Comparison of ENCODE assay signal across 21 mouse cellular contexts in the genomic region with DNA sequence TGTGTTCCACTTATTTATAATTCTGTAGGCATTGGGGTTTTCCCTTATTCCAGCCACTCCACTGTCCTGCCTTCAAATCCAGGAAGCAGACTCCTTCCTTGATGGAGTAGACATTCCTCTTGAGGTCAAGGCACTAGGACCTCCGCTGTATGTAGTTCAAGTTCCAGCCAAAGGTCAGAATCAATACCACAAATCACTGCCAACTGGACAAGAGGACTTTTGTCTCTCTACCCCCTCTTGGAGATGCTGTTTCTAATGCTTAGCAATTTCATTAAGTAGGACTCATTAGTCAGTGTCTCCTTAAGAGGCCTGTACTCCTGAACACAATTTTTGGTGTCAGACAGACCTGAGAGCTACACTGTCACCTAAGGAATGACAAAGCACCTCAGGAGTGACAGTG.
"Had no signal": no experiment of that assay in that cellular context is flagged by ENCODE, and none has a peak within 500 bp of the region (broad histone marks: within the 10 kb centered on the region; RNA-seq: fewer than 3 reads in every experiment).

No protein-coding gene starts in this region.

- DNase-seq: kidney, adult 18-20 months; kidney, adult 9 months; kidney, postnatal 25 days; layer of hippocampus, adult 9-11 months; lung, adult 18-20 months; lung, postnatal 10 days; lung, postnatal 36 days; midbrain, embryonic 14.5 days; right cerebral cortex, postnatal 4 days; thymus, adult 2 months; thymus, postnatal 14 days; thymus, postnatal 4 days had no signal

- H3K4me2 ChIP-seq: liver, embryonic 11.5 days; lung, embryonic 15.5 days; midbrain, embryonic 11.5 days; neural tube, embryonic 13.5 days had no signal

- H3K4me3 ChIP-seq: layer of hippocampus, adult 2 months; lung, embryonic 15.5 days; megakaryocyte, embryonic 14.5 days; neural tube, embryonic 13.5 days had no signal

- H3K36me3 ChIP-seq: lung, embryonic 15.5 days; neural tube, embryonic 13.5 days had no signal

- H3K9ac ChIP-seq: liver, embryonic 14.5 days; lung, embryonic 15.5 days; neural tube, embryonic 13.5 days had no signal

- H3K4me1 ChIP-seq: megakaryocyte, embryonic 14.5 days; neural tube, embryonic 13.5 days had no signal

- H3K27ac ChIP-seq: kidney, postnatal 0 days; layer of hippocampus, adult 2 months; liver, embryonic 14.5 days; lung, embryonic 15.5 days; neural tube, embryonic 13.5 days; stomach, postnatal 0 days had no signal

- H3K27me3 ChIP-seq: lung, embryonic 15.5 days; megakaryocyte, embryonic 14.5 days; neural tube, embryonic 13.5 days had no signal

- H3K9me3 ChIP-seq: lung, embryonic 15.5 days; neural tube, embryonic 13.5 days had no signal
